Mouse (Mus musculus) layer of hippocampus, adult 9-10 months (tissue): Measurements from ENCODE around the gene Cacna2d4.
A peak's percentile ranks its signal among the peaks of the same experiment; 100 is the strongest.

Source experiments
- DNase-seq: peaks from one replicate; pipeline ENCODE4 v3.0.0; 2022; ENCODE audit warnings: low spot score

The Cacna2d4 gene

DNA sequence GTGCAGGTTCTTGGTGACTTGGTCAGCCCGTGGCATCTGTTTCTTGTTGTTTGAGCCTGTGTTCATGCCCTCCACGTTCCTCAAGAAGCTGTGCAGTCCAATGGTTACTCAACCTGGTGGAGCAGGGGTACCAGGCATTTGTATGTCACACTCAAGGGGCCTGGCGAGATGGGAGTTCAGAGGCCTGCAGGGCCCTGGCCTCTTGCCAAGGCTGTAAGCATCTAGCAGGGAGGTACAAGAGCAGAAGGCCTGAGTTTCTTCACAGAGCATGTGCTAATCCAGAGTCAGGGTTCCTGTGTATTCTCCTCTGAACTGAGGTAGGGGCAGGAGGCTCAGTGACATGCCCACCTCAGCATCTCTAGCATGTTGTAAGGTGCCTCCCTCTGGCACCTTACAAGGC is 76.8 kb downstream of the Cacna2d4 start:
- DNase-seq: no peak

DNA sequence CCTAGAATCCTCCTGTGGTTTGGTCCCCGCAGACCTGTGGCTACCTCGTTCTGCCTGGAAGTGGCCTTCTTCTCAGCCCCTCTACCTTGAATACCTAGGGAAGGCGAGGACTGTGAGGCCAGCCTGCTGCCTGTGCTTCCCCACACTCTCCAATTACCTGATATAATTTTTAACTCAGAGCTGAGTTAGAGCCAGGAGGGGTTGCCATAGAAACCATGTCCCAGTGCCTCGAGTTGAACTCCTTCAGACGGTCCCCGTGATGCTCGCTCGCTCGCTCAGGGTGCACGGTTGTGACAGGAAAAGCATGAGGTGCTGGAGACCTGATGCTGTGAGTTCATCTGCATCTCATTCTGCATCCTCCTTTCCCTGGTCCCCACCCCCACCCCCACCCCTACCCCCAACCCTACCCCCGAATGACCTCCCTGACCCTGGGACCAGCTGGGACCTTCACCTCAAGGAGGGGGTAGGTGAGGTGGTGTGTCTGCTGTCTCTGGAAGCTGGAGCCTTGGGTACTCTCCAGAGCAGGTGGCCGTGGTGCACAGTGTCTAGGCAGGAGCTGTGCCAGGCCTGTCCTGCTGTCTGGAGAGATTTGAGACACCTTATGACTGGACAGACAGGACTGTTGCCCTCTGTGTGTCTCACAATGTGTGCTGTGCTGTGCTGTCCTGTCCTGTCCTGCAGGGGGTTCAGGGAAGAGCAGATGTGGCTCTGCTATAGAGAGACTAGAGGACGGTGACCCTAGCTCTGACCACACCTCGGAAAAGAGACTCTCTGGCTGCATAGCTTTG is 77.5 kb downstream of the Cacna2d4 start:
- DNase-seq: no peak

DNA sequence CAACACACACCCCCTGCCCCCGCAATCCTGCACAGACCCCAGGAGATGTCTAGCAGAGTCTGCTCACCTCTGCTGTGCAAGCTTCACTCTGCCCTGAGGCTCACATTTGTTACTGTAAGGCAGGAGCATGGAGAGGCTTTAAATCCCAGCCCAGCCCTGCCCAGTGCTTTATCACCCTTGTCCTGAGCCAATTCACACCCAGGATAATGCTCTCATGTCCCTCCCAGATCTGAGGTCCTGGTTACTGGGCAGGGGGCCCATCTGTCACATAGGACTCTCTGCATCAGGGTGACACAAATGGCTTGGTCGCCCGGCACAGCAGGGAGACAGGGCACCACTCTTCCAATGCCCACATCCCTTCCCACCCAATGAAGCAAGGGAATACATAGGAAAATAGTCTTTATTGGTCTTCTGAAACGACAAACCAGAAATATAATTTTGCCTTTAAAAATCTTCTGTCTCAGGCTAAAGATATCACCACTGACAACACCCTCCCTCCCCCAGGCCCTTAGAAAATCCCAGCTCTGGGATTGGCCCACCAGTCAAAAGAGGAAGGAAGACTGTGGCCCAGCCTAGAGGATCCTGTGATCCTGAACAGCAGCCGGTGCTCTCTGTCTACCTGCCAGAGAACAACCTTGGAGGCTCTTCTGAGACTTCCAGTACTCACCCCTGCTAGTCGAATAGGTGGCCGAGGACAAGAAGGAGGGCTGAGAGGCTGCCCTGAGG is 78.6 kb downstream of the Cacna2d4 start:
- no peak for DNase-seq

DNA sequence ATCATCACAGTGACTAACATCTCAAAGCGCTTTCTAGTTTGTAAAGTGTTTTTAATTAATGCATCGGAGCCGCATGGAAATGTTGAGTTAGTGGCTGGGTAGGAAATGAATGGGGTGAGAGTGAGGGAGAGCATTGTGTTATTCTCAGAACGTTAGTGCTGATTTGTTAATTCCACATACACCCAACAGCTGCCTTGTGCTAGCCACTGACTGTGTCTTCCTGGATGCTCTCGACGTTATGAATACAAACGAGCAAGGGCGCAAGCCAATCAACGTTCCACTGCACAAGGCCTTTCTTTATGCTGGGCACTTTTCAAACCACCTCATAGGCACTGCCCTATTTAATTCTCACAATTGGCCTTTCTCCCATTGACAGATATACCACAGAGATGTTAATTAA is 82.4 kb downstream of the Cacna2d4 start:
- DNase-seq: no peak

DNA sequence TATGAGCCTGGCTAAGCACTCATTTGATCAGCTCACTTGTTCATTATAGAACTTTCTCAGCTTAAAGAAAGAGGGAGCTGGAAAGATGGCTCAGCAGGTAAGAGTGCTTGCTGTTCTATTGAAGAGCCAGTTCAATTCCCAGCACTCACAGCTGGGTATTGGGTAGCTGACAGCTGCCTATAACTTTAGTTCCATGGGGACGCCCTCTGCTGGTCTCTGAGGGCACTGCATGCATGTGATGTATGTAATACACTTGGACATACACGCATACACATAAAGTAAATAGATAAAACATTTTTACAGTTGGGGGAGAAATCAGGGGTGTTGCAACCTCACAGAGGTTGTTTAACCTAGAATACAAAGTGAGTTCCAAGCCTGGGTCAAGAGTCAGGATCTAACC is 83.0 kb downstream of the Cacna2d4 start:
- no peak for DNase-seq

DNA sequence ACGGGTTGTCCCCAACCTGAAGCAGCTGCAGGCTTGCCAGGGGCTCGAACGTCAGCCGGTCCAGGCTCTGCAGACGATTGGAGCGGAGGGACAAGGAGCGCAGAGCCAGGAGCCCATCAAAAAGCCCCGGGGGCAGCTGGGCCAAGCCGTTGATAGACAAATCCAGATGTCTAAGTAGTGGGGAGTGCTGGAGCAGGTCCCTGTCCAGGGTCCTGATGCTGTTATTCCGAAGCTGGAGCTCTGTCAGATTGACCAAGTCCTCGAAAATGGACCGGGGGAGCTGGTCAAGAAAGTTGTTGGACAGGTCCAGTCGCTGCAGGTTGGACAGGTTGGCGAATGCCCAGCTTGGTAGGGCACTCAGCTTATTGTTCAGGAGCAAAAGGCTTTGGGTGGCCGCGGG is 84.2 kb downstream of the Cacna2d4 start:
- DNase-seq: no peak

DNA sequence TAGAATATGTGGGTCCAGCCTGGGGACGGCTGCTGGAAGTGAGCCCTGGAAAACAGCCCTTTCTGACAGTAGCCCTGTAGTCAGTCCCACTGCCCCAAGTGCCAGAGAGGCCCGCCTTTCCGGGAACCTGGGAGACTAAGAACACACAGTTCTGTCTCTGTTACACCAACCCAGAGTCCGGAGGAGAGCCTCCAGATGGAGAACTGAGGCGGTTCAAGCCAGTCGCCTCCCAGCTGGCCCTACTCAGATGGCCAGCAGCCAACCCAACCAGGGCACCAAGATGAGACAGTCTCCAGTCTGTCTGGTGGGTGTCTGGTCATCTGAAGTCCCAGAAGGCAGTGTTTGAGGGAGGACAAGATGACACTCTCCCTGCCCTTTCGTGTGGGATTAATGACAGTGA is 85.4 kb downstream of the Cacna2d4 start:
- no peak for DNase-seq

DNA sequence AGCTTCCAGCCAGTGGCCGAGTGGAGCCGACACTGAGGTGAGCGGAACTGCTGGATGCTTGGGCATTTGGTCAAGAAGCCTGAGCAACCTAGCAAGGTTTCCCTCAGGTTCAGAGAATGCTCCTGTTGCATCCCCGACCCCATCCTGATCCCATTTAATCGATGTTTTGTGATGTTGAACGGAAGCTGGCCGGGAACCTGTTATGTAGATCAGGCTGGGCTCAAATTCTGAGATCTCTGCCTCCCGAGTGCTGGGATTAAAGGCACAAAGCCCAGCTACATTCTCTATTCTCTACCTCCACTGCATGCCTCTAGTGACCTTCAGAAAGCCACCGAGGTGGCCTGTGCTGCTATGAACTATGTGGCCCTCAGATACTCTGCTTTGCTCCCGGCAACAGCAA is 88.5 kb downstream of the Cacna2d4 start:
- no peak for DNase-seq

DNA sequence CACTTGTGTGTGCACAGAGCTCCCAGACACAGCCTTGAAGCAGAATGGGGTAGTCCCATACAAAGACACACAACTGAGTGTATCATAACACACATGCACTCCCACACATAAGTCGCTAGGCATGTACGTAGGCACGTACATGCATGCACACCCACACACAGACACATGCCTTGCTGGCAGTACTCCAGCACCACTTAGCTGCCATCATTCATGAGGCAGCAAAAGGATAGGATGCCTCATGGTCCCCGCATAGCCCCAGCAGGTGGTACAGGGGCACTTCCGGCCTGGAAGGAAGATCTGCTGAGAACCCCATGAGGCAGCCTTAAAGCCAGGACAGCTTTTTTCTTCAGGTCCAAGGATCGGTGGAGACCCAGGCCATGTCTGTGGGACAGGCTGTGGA is 89.7 kb downstream of the Cacna2d4 start:
- DNase-seq: no peak

DNA sequence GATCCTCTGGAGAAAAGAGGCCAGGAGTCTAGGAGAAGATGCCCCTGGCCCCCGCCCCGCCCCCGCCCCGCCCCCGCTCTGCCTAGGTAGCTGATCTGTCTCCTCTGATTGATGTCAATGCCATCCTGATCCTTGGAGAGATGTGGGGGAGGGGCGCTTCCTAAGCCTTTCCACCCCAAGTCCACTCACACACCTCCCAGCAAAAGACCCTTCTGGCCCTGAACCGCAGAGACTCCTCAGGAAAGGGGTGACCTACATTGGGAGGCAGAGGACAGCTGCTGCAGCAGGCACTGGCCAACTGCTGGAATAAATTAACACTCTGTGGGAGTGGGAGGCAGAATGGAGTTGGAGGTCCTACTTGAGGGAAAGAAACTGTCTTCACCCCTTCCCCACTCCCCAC is 90.2 kb downstream of the Cacna2d4 start:
- DNase-seq: no peak

DNA sequence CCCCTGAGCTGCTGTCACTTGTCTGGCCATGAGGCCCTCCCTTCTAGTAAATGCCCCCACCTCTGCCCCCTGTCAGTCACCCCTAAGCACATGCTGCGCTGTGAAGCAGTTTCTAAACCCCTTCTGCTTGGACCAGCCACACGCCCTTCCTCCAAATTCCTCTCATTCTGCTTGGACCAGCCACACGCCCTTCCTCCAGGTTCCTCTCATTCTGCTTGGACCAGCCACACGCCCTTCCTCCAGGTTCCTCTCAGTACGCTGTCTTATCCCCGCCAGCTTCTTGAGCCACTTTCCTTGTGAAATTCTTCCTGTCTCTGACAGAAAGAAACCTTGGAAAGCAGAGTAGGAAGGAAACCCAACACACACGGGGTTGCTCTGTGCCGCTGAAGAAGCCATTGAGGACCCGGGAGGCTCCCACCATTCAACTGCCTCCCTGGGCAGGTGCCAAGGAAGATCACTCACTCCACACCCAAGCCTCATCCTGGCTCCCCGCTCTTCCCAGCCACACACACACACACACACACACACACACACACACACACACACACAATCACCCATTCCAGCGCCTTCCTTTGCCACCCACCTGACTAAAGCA is 92.3 kb downstream of the Cacna2d4 start:
- DNase-seq: no peak

DNA sequence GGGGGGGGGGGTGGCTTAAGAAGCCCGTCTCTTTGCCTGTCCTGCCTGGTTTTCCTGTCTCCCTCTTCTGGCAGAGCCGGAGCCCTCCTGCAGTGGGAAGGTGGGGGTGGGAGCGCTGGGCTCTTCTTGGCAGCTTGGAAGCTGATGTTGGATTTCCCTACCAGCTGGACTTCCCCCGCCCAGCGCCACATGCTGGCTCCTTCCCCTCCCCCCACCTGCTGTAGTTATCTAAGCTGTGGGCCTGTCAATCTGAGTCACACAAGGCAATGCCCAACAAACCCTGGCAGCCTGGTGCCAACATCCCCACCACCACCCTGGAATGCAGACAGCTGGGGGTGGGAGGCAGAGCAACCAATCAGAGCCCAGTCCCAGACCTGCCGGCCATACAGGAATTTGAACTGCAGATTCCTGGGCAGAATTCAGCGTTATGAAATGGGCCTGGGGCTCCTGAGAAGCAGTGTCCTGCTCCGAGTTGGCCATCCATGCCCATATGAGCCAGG is 92.9 kb downstream of the Cacna2d4 start:
- DNase-seq: peak; percentile 69

DNA sequence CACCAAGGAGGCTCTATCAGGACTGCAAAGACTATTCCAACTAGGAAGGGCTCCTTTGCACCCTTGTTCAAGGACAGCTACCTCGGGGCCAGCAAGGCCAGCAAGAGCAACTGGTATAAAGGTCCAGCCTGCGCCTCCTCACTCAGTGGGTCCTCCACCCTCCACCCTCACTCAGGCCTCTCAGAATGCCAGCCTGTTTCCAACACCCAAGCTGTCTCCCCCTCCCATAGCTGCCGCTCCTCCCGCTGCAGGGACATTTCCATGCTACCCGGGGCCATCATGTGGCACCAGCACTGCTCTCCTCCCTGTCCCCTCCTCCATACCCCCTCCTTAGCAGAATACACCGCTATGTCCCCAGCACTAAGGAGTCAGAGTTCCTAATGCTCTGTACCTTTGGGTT is 93.6 kb downstream of the Cacna2d4 start:
- DNase-seq: no peak

DNA sequence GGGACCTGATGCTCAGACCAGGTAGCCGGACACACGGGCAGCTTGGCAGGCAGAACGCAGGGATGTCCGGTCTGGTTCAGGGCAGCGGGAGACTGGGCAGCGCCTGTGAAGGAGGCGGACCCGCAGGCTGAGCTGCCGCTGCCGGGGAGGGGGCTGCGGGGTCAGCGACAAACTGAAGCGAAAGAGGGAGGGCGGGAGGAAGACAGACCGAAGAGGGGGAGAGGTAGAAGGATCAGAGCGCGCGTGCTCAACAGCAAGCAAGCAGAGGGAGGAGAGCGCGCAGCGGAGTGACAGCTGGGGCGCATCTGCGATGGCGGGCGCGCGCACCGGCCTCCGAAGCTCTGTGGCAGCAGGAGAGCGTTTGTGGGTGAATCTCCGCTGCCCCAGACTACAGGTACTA is 94.2 kb downstream of the Cacna2d4 start, which contains the start of gene Lrtm2:
Gene Lrtm2 (minus strand): TSS at position 261 of the 400 bp plus-strand sequence.
- DNase-seq: no peak

DNA sequence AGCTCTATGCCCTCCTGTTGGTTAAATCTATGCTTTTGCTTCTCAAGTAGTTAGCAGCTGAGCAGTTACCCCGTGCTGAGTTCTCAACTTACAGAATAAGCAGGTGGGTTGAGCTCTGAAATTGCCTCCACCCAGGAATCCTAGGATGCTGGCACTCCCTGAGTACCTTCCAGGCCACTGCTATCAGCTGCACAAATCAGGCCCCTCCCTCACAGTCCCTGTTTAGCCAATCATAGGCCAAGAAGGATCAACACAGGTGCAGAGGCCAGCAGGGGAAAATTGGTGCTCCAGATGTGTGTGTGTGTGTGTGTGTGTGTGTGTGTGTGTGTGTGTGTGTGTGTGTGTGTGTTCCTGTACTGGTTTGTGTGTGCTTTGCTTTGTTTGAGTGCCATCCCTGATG is 95.8 kb downstream of the Cacna2d4 start:
- no peak for DNase-seq

DNA sequence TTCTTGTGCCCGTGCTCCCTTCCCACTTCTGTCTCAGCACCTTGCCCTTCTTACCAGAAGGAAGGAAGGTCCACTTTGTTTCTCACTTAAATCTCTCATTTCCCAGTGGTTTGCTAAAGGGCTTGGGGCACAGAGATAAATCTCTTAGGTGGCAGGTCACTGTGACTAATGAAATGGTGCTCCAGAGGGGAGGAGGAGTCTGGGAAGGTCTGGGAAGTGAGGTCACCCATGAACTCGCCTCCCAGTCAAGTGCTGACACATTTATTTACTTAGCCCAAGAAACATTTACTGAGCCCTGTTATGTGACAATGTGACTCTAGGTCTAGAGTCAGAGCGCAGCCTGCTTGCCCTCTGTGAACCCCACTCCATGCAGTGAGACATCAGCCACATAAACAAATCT is 96.9 kb downstream of the Cacna2d4 start:
- no peak for DNase-seq

DNA sequence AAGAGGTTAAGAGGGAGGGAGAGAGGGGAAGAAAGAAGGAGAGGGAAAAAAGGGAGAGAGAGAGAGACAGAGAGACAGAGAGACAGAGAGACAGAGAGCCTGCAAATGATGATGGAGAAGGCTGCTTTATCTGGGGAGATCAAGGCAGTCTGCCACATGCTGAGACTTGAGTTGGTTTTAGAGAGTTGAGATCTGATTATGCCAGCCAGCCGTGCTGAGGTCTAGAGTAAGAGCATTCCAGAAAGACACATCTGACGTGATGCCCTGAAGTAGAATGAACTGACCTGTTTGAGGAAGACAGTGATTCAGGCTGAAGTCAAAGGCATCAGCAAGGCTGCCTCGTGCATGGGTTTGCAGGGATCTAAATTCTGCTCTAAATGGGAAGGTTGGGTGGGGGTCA is 97.5 kb downstream of the Cacna2d4 start:
- DNase-seq: no peak

DNA sequence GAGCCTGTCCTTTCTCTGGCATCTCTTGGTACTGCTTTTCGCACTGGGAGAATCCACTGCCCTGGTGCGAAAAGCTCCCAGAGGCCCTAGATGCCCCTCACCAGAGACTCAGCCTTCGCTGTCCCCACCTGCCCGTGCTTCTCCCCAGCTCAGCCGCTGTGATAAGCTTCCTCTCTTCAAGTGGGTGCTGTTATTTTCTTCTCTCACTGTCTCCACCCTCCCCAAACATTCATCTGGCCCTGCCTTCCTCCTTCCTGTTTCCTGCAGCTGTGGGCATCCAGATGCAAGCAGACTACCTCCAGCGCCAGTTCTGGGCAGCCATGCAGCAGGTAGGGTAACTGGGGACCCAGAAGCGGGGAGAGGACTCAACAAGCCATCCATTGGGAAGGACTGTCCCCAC is 99.8 kb downstream of the Cacna2d4 start:
- no peak for DNase-seq

DNA sequence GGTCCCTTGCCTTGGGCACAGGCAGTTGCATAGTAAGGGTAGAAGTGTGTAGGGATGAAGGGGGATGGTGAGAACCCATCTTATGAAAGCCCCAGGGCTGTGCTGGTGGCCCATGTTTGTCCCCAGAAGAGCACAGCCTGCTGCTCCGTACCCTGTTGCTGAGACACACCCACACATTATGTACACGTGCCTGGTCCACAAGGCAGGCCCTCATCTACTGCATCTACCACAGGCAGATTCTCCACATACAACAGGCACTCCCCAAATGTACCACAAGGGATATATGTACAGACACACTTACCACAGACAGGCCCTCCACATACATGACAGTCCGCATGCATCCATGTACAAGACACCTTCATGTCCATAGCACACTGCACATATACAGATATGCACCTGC is 101.0 kb downstream of the Cacna2d4 start:
- DNase-seq: no peak

DNA sequence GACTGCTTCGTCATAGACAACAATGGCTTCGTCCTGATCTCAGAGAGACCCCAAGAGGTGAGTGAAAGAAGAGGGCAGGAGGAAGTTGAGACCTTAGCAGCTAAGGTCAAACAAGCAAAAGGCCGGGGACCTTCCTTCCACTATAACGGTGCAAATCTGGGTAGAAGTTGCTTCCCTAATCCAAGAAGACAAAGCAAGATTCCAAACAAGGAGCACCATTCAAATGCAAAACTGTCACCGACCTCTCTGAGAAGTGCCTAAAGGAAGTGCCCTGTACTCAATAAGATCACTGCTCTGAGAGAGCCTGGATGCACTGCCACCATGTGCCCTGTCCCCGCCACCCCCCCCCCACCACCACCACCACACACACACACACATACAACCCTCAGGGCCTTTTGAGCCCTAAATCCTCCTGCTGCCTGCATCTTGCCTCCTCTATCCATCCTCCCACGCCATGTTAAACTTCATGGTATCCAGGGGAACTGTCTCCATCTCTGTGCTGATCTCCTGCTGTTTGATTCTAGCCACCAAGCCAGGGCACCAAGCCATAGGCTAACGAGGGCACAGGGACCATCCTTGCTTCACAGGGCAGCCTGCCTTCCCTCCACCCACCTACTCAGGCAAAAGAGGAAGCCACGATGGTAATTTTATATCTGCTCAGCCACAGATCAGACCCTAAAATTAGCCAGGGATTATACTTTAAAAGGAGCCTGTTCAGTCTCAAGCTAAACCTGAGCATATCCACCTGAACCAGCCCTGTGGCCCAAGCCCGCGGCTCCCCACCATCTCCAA is 102.0 kb downstream of the Cacna2d4 start:
- DNase-seq: no peak

DNA sequence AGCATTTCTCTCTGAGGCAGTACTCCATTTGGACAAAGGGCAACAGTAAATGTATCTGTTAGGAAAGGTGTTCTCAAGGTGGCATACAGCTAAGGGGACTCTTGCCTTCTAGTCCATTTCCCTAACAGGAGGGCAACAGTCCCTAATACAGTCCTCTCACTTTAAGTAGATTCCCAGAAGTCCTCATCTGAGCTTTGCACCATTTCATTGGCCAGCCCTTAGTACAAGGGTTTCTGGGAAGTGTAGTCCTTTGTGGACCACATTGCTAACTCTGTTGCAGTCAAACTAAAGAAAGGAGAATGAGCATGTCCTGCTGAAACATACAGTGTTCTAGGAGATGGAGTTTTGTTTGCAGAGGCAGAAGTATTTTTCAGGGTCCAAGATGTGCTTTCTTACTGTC is 105.1 kb downstream of the Cacna2d4 start:
- no peak for DNase-seq

DNA sequence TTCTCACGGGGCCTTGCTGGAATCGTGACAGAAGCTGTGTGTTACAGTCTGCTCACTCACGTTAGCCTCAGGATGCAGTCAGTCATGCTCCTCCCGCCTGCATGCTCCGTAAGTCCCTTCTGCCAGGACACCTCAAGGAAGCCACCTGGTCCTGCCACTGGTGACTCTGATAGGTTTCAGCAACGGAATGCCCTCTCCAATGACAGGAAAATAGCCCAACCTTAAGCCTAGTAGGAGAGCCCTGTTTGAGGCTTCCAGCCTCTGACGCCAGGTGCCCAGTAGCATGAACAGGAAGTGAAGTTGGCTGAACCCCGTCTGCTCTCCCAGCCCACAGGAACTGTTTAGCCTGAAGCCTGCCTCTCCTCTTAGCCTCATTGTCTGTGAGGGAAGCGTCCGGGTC is 109.9 kb downstream of the Cacna2d4 start:
- DNase-seq: no peak
